Mouse (Mus musculus) G1E (cell line): Measurements from ENCODE around the gene T2. TPM values are rescaled to one million over a fixed set of nuclear protein-coding genes. Genes with fewer than 3 reads are reported as not detected.

Source experiments
- ATAC-seq: 2 replicates; pipeline ENCODE4 v1.8.0; 2016; ENCODE audit warnings: mild to moderate bottlenecking; ENCODE audit not compliant: insufficient number of reproducible peaks, poor library complexity, low FRiP score, severe bottlenecking; ENCODE audit errors: extremely low read depth
- DNase-seq: peaks from one replicate; pipeline ENCODE4 v3.0.0; 2012; ENCODE audit warnings: low spot score
- H3K27me3 ChIP-seq: 2 replicates; pipeline ENCODE4 v1.6.1; 2012; ENCODE audit warnings: mild to moderate bottlenecking, low read length, inconsistent platforms; ENCODE audit not compliant: insufficient read depth
- H3K36me3 ChIP-seq: replicated peaks from 2 replicates; pipeline ENCODE3; 2012; ENCODE audit warnings: mild to moderate bottlenecking, inconsistent platforms
- H3K4me1 ChIP-seq: 2 replicates; pipeline ENCODE4 v1.6.1; 2012; ENCODE audit warnings: low read depth, low read length, inconsistent platforms, mixed read lengths; ENCODE audit not compliant: insufficient read depth
- H3K4me3 ChIP-seq: 2 replicates; pipeline ENCODE4 v1.5.1; 2012; ENCODE audit warnings: low read depth, mild to moderate bottlenecking, inconsistent platforms, low read length, moderate library complexity, mixed read lengths
- H3K9me3 ChIP-seq: replicated peaks from 2 replicates; pipeline ENCODE4 v1.6.1; 2012; ENCODE audit warnings: inconsistent platforms
- CTCF ChIP-seq: IDR thresholded peaks from 2 replicates; pipeline ENCODE4 v1.5.1; 2012; ENCODE audit warnings: low read depth, low read length, inconsistent platforms, mixed read lengths
- GATA1 ChIP-seq: IDR thresholded peaks from 2 replicates; pipeline ENCODE4 v1.6.1; 2012; ENCODE audit warnings: borderline replicate concordance, low read length, inconsistent platforms, mixed read lengths
- GATA2 ChIP-seq: IDR thresholded peaks from 2 replicates; pipeline ENCODE4 v1.6.1; 2012; ENCODE audit warnings: low read depth, low read length, inconsistent platforms, borderline replicate concordance
- POLR2AphosphoS5 ChIP-seq: IDR thresholded peaks from 2 replicates; pipeline ENCODE4 v1.6.1; 2012; ENCODE audit warnings: low read depth, low read length, inconsistent platforms; ENCODE audit not compliant: insufficient replicate concordance
- TAL1 ChIP-seq: conservative IDR thresholded peaks from 2 replicates; pipeline ENCODE4 v1.6.1; 2012; ENCODE audit warnings: low read depth, low read length, inconsistent platforms, mixed read lengths
- polyA plus RNA-seq: library from polyadenylated mRNA; stranded (reverse); fragments of >175 nt; gene quantifications from 2 replicates; pipeline ENCODE4 v1.2.3, GENCODE M21; 2012
- total RNA-seq, 2 experiments: library from RNA; stranded (forward) in 1 of 2; stranded (reverse) in 1 of 2; fragments of 200-1000 nt in 1 of 2; fragments of >200 nt in 1 of 2; fragmentation: Nextera tagmentation in 1 of 2; gene quantifications; 2 replicates each; pipeline ENCODE4 v1.2.3; 2014 to 2017

T2 gene
- total and polyA plus RNA-seq, 3 experiments = not detected

DNA sequence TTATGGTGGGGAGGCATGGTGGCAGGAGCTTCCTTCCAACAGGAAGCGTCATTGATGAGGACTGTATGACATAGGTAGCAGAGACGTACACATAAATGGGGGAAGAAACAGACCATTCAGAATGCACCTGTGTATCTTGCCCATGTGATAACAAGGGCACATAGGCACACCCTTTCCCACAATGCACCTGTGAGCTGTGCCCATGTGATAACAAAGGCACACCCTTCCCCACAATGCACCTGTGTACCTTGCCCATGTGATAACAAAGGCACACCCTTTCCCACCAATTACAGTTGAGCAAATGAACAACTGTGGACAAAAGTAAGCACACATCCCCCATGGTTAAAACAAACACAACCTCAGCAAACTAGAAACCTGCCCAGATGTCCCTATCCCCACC, 54.5 kb downstream of the T2 start:
- Histone ChIP-seq H3K4me3 (no peak overlapping the region), H3K9me3 (no peaks in the 10 kb centered on the region), H3K36me3 (no peaks in the 10 kb centered on the region), H3K4me1 (peaks cover 7% of the 10 kb centered on the region; the same call in 1 of the 2 replicates), H3K27me3 (peaks cover 11% of the 10 kb centered on the region)
- TF ChIP-seq CTCF = no peak
- no peak for DNase-seq
- ATAC-seq = no peak

DNA sequence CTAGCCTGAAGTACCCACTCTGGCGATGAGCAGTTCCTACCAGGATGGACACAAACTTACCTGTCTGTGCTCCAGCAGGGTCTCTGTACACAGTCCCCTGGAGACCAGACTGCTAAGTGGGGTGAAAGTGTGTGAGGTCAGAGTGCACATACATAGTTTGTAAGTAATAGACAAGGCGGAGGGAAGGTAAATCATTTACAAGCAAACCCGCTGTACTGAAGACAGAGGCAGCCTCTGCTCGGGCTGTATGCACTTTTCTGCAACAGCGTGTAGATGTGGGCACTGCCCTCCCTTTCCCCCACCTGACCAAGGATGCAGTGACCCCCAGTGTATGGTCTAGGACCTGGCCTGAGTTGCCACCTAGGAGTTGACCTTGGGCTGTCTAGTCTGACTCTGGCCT, 57.9 kb downstream of the T2 start:
- H3K4me1 ChIP-seq = peaks cover 6% of the 10 kb centered on the region; the same call in 1 of the 2 replicates
- DNase-seq (no peak), ATAC-seq (no peak)
- no peaks in the 10 kb centered on the region for H3K36me3 ChIP-seq
- TF ChIP-seq POLR2AphosphoS5 = no peak
- no peak for TF ChIP-seq GATA2
- no peak for TF ChIP-seq TAL1
- no peak for TF ChIP-seq GATA1
- TF ChIP-seq CTCF = no peak
- no peak overlapping the region for H3K4me3 ChIP-seq
- H3K27me3 ChIP-seq = peaks cover 24% of the 10 kb centered on the region
- H3K9me3 ChIP-seq = no peaks in the 10 kb centered on the region

DNA sequence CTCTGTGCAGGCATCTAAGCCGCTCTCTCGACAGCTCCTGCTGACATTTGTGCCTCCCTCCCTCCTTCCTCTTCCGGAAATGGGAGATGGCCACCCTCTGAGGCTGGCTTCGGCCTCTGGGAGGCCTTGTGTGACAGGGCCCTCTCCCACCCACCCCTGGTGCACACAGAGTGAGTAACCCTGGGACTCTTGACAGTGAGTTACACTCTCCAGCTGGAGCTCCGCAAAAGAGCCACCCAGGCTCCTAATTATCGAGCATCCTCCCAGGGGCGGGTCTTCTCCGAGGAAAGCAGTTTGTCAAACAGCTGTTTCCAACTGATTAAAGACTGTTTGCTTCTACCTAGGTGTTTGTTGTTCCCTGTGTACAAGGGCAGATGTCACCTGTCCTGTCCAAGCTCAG, 59.7 kb downstream of the T2 start:
- Histone ChIP-seq H3K36me3 (no peaks in the 10 kb centered on the region), H3K4me3 (no peak overlapping the region), H3K27me3 (peaks cover 24% of the 10 kb centered on the region), H3K4me1 (no peaks in the 10 kb centered on the region), H3K9me3 (no peaks in the 10 kb centered on the region)
- no peak for TF ChIP-seq GATA1
- TF ChIP-seq GATA2 = no peak
- no peak for TF ChIP-seq TAL1
- DNase-seq (no peak), ATAC-seq (no peak)

DNA sequence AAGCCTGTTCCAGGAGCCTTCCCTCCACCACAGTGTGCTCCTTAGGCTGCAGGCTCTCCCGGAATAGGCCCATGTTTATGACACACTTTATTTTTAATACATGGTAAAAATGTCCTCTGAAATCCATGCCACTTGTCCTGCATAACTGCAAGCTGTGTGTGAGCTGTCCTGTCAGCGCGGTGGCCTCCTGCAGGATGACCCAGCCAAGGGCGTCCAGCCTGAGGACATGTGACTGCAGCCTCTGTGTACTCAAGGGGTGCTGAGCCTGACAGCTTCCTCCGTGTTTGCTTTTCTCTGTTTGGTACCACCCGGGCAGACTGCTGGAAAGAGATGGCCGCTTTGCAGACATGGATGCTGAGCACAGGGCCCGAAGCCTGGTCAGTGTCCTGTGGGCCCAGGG, 61.1 kb downstream of the T2 start:
- TF ChIP-seq GATA2 (no peak), POLR2AphosphoS5 (no peak), CTCF (no peak), TAL1 (no peak), GATA1 (no peak)
- no peaks in the 10 kb centered on the region for H3K9me3 ChIP-seq
- ATAC-seq = no peak
- peaks cover 24% of the 10 kb centered on the region for H3K27me3 ChIP-seq
- DNase-seq = no peak
- H3K36me3 ChIP-seq = no peaks in the 10 kb centered on the region
- H3K4me1 ChIP-seq = no peaks in the 10 kb centered on the region
- no peak overlapping the region for H3K4me3 ChIP-seq

GRCm38 (mm10) chr17:8420739-8421138, 64.9 kb downstream of the T2 start:
- H3K27me3 ChIP-seq = peaks cover 11% of the 10 kb centered on the region
- H3K4me3 ChIP-seq = no peak overlapping the region
- ATAC-seq (no peak), DNase-seq (no peak)
- H3K36me3 ChIP-seq = no peaks in the 10 kb centered on the region
- TF ChIP-seq CTCF (no peak; the same call in 1 of the 2 replicates), POLR2AphosphoS5 (no peak), GATA2 (no peak), GATA1 (no peak)
- no peaks in the 10 kb centered on the region for H3K4me1 ChIP-seq
- H3K9me3 ChIP-seq = no peaks in the 10 kb centered on the region

DNA sequence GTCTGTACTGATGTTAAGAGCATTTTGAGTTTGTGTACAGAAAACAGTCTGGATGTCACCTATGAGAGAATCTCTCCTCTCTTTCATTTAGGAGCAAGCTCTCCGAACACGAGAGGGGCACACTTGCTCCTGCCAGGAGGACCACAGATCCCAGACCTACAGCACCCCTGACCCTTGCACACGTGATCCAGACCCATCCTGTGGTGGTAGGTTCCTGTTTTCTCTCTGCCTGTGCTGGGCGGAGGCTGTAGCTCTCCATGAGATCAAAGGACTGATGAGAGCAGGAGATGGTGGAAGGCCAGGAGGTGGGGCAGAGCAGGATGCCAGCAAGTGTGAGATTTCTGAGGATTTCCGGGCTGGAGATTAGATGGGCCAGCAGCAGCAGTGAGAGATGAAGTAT, 65.7 kb downstream of the T2 start:
- TF ChIP-seq POLR2AphosphoS5 (no peak), CTCF (no peak), GATA1 (no peak), GATA2 (no peak), TAL1 (no peak)
- Histone ChIP-seq H3K4me3 (no peak overlapping the region), H3K36me3 (no peaks in the 10 kb centered on the region), H3K27me3 (peaks cover 6% of the 10 kb centered on the region), H3K9me3 (no peaks in the 10 kb centered on the region), H3K4me1 (no peaks in the 10 kb centered on the region)
- no peak for ATAC-seq
- DNase-seq = no peak

DNA sequence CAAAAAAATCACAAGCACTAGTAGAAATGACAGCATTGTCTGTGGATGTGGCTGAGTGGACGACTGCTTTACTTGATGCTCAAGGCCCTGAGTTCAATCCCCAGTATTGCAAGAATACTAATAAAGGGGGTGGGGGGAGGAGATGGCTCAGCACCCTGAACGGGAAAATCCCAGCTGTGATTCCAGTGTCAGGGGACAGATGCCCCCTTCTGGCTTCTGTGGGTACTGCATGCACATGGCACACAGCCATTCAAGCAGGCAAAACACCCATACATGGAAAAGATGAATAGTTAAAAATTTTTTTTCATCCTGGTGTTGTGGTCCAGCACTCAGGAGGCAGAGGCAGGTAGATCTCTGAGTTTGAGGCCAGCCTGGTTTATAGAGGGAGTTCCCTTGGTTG, 67.5 kb downstream of the T2 start:
- Histone ChIP-seq H3K27me3 (no peaks in the 10 kb centered on the region), H3K4me3 (no peak overlapping the region), H3K9me3 (no peaks in the 10 kb centered on the region), H3K4me1 (no peaks in the 10 kb centered on the region), H3K36me3 (no peaks in the 10 kb centered on the region)
- TF ChIP-seq CTCF = peak; percentile 58; the same call in 1 of the 2 replicates
- TF ChIP-seq POLR2AphosphoS5 = no peak
- TF ChIP-seq TAL1 = no peak
- no peak for TF ChIP-seq GATA2
- DNase-seq (no peak), ATAC-seq (no peak)

- no peak for TF ChIP-seq GATA1
- TF ChIP-seq CTCF = no peak
- TF ChIP-seq TAL1 = no peak
- no peak for TF ChIP-seq GATA2
- TF ChIP-seq POLR2AphosphoS5 = no peak
- Histone ChIP-seq H3K27me3 (peaks cover 23% of the 10 kb centered on the region), H3K36me3 (no peaks in the 10 kb centered on the region), H3K4me3 (no peak overlapping the region), H3K4me1 (no peaks in the 10 kb centered on the region), H3K9me3 (no peaks in the 10 kb centered on the region)
- DNase-seq (no peak), ATAC-seq (no peak)
Observed at GRCm38 (mm10) chr17:8429436-8429835, 73.6 kb downstream of the T2 start.
